Mouse (Mus musculus): ENCODE data around the gene Tnnc1. TPM values are rescaled to one million over a fixed set of nuclear protein-coding genes. Genes with fewer than 3 reads are reported as not detected.

Tnnc1 gene
- polyA plus RNA-seq, 1 experiment from 2014 or later = 3.8 TPM

DNA sequence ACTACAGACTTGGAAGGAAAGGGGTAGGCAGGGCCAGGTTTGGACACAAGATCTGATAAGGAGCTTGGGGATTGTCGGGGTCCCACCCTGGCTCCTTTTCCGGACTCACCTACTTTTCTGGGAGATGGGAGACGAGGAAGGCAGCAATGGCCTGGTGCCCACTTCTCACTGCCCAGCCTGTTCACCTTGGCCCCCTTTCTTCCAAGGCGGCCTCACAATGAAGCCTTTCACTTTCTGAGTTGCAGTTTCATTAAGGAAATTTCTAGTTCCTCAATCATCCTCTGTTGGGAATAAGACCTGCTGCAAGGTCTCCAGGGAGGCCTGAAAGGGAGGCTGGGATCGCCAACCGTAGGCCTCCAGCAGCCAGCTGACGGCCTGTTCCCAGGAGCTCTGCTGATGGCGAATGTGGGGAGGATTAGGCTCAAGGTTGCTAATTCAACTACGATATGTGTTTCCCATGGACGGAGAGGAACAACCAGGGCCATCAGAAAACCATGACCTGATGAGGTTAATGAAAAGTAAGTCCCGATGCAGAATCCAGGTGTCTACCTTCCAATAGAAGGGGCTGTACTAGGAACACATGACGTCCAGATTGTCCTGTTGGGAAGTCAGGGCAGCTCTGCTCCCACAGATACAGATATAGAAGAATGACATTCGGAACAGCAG is 24.4 kb downstream of the Tnnc1 start:
- 89% methylated on average over 13 of the region's 13 CpGs for WGBS
- H3K4me3 ChIP-seq = no peak overlapping the region
- H3K27ac ChIP-seq = peak overlapping the region; percentile 46; the same call in 1 of the 2 replicates
- peaks cover 28% of the 10 kb centered on the region; the same call in 1 of the 2 replicates for H3K4me1 ChIP-seq
- DNase-seq (ENCODE audit: low spot score) = no peak
- no peaks in the 10 kb centered on the region for H3K36me3 ChIP-seq
- H3K27me3 ChIP-seq (ENCODE audit: low read depth, poor library complexity, severe bottlenecking) = no peaks in the 10 kb centered on the region
- no peaks in the 10 kb centered on the region for H3K9me3 ChIP-seq (replicated peaks)

DNA sequence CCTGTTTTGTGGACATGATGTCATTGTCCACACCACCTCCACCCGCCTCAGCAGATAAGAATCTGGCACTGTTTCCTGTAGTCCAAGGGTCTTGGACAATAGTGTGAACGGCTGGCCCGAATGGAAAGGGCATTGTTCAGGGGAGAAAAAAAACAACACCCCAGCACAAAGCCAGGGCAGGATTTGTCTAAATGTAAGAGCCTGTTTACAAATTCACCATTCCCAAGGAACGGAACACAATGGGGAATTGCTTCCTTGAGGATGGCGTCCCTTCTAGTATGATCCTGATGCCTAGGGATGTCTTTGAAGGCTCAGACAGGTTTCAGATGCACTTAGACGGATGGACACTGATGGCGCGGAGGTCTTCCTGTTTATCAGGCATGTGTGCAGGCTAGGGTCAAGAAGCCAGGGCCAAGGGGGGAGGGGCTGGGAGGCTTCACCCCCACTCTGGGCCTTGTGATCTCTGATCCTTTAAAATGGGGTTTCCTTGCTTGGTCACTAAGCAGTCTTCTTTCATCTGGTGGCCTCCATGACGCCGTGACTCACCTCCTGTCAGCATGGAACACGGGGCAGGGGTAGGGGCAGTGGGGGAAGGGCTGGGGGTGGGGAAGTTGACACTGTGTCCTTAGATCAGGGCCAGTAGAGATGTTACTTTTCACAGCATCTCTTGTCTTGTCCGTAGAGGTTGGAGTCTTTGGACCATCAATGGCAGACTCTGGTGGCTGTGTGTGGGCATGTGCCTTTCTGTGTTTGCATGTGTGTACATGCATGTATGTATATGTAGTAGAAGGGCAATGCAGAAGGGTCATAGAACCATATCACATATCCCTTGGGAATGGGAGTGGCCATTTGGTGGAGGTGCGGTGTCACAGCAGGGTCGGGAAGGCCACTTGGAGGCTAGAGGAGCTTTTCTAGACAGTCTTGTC is 25.2 kb downstream of the Tnnc1 start:
- no peak for DNase-seq (ENCODE audit: low spot score)
- Histone ChIP-seq H3K27me3 (ENCODE audit: low read depth, poor library complexity, severe bottlenecking) (no peaks in the 10 kb centered on the region), H3K9me3 (replicated peaks) (no peaks in the 10 kb centered on the region), H3K36me3 (no peaks in the 10 kb centered on the region), H3K4me3 (no peak overlapping the region), H3K4me1 (peaks cover 22% of the 10 kb centered on the region; the same call in 1 of the 2 replicates), H3K27ac (peak overlapping the region; percentile 46; the same call in 1 of the 2 replicates)
- WGBS = 82% methylated on average over 14 of the region's 14 CpGs

DNA sequence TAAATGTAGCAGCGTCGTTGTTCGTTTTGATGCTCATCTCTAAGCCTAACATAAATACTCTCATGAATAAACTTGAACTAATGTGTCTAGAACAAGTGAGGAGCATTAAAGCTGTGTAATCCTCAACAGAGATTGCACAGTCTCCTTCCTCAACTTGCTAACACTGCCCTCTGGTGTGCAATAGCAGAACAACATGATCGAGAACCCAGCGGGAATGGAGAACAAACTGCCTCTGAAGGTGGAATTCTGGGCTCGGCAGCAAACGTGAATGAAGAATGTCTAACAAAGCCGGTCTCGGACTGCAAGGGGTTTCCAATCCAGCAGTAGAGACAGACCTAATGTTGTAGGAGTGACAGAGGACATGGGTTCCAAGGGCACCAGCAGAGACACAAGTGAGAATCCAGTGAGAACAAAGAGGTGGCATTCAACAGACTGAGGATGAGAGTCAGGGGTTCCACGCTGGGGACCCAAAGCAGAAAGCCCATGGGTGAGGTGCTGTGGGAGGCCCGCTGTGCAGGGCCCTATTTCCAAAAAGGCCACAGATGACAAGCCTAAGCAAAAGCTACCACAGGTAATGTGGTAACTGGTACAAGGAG is 26.0 kb downstream of the Tnnc1 start:
- Histone ChIP-seq H3K4me1 (0 out of 2 replicates have a peak, but pooled peaks cover 16% of the 10 kb centered on the region), H3K9me3 (replicated peaks) (no peaks in the 10 kb centered on the region), H3K27me3 (ENCODE audit: low read depth, poor library complexity, severe bottlenecking) (no peaks in the 10 kb centered on the region), H3K27ac (peak overlapping the region; percentile 34; the same call in 1 of the 2 replicates), H3K36me3 (no peaks in the 10 kb centered on the region), H3K4me3 (no peak overlapping the region)
- WGBS = 26% methylated on average over 11 of the region's 11 CpGs
- DNase-seq (ENCODE audit: low spot score) = peak; percentile 75

DNA sequence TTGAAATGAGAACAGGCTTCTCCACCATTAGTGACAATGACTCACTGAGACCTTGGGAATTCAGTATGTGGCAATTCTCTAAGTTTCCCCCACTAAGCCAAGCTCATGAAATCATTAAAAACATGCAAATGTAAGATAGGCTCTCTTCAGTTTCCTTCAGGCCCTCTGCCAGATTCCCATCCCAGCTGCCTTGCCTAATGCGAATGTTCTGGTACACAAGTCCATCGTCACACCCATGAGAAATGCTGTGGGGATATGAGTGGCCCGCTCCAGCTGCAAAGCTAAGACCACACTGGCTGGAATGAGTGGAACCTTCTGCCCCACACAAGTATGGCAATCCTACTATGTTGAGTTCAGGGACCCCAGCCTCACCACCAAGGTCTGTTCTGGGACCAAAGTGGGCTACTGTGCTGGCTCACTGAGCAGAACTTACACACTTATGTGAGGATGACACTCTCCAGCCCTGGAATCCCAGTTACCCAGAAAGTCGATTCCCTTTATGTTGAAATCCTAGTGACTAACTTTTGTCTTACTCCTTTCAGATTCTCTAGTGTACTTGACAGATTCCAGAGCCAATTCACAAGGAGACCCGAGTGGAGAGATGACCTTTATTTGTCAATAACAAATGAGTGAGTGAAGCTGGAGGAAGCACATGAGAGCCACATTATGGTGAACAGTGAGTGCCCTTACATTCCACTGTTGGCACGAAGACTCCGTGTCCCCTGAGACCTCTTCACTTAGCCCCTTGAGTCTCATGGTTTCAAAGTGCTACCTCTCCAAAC is 29.2 kb downstream of the Tnnc1 start:
- no peak overlapping the region for H3K27ac ChIP-seq
- no peaks in the 10 kb centered on the region for H3K27me3 ChIP-seq (ENCODE audit: low read depth, poor library complexity, severe bottlenecking)
- 87% methylated on average over 7 of the region's 7 CpGs for WGBS
- no peak overlapping the region for H3K4me3 ChIP-seq
- 0 out of 2 replicates have a peak, but pooled peaks cover 5% of the 10 kb centered on the region for H3K36me3 ChIP-seq
- H3K9me3 ChIP-seq (replicated peaks) = no peaks in the 10 kb centered on the region
- H3K4me1 ChIP-seq = peaks cover 12% of the 10 kb centered on the region; the same call in 1 of the 2 replicates
- no peak for DNase-seq (ENCODE audit: low spot score)

DNA sequence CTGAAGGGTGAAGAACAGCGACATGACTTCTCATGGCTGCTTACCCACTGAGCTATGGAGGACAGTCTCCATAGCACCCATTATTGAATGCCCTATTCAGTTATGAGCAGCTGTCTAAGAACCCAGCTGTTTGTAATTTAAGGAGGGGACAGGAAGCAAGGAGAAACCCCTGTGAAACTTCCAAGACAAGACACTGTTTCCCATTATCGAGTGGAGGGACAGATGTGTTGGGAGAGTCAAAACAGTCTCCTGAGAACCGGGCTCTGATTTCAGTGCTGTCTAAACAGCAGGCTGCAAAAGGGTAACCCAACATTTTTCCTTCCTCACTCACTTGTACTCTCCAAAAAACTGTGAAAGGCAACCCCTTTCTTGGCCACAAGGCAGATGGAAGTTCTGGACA is 32.4 kb downstream of the Tnnc1 start:
- WGBS = 58% methylated on average over 3 of the region's 3 CpGs
- Histone ChIP-seq H3K4me3 (no peak overlapping the region), H3K27ac (no peak overlapping the region)

DNA sequence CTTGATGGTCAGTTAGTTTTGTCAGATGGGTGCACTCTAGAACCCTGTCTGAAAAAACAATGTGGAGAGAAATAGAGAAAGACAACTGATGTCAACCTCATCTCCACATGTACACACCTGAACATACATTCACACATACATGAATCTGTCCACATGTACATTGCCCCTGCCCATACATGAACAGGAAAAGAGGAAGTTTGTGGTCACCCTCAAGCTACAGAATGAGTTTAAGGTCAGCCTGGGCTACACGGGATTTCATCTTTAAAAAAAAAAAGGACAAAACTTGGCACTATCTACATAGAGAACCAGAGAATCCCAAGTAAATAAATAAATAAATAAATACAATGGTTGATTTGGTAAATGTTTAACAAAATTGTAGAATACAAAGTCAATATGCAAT is 36.7 kb downstream of the Tnnc1 start:
- Histone ChIP-seq H3K27me3 (ENCODE audit: low read depth, poor library complexity, severe bottlenecking) (no peaks in the 10 kb centered on the region), H3K27ac (no peak overlapping the region), H3K9me3 (replicated peaks) (no peaks in the 10 kb centered on the region), H3K4me1 (peaks cover 5% of the 10 kb centered on the region; the same call in 1 of the 2 replicates), H3K4me3 (no peak overlapping the region), H3K36me3 (no peaks in the 10 kb centered on the region)
- DNase-seq (ENCODE audit: low spot score) = no peak
- WGBS = 84% methylated on average over 1 of the region's 1 CpGs

More for the DNA sequence above, 32.4 kb downstream of the Tnnc1 start:
- H3K4me1 ChIP-seq = peaks cover 5% of the 10 kb centered on the region; the same call in 1 of the 2 replicates
- no peak for DNase-seq (ENCODE audit: low spot score)
- H3K36me3 ChIP-seq = 0 out of 2 replicates have a peak, but pooled peaks cover 5% of the 10 kb centered on the region
- no peaks in the 10 kb centered on the region for H3K9me3 ChIP-seq (replicated peaks)
- H3K27me3 ChIP-seq (ENCODE audit: low read depth, poor library complexity, severe bottlenecking) = no peaks in the 10 kb centered on the region

DNA sequence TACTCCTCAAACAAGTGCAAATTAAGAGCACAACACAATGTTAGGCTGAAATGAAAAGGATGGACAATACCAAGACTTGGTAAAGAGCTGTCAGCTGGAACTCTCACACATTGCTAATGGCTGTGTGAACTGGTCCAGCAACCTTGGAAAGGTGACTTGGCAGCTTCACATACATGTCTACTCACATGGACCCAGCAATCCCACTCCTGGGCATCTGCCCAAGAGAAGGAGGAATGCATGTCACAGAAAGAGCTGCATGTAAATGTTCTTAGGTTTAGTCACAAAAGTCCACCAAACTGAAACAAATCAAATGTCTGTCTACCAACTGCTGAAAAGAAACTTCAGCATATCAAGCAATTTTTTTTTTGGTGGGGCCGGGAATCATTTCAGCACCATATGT is 37.8 kb downstream of the Tnnc1 start:
- no peak overlapping the region for H3K4me3 ChIP-seq
- H3K27ac ChIP-seq = no peak overlapping the region
- 94% methylated on average over 1 of the region's 1 CpGs for WGBS

DNA sequence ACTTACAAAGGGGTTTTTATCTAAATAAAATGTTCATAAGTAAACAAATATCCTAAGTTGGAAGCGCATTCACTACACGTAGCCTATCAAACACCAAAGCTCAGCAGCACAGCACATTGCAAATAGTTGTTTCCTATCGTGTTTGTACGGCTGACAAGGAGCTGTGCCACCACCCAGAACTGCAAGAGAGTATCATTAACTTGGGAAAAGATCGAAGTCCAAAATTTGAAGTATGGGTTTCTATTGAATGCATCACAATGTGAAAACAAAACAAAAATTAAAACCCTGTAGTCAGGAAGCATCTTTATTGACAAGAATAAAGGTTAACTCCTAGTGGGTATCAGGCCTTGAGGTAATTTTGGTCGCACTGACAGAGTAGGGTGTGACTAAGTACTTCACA is 40.3 kb downstream of the Tnnc1 start:
- peaks cover 11% of the 10 kb centered on the region for H3K36me3 ChIP-seq
- no peak for DNase-seq (ENCODE audit: low spot score)
- no peak overlapping the region for H3K27ac ChIP-seq
- H3K9me3 ChIP-seq (replicated peaks) = no peaks in the 10 kb centered on the region
- no peak overlapping the region for H3K4me3 ChIP-seq
- WGBS = 94% methylated on average over 6 of the region's 6 CpGs
- peaks cover 18% of the 10 kb centered on the region for H3K4me1 ChIP-seq
- no peaks in the 10 kb centered on the region for H3K27me3 ChIP-seq (ENCODE audit: low read depth, poor library complexity, severe bottlenecking)

More for the DNA sequence above, 37.8 kb downstream of the Tnnc1 start:
- Histone ChIP-seq H3K36me3 (no peaks in the 10 kb centered on the region), H3K4me1 (peaks cover 5% of the 10 kb centered on the region; the same call in 1 of the 2 replicates), H3K27me3 (ENCODE audit: low read depth, poor library complexity, severe bottlenecking) (no peaks in the 10 kb centered on the region), H3K9me3 (replicated peaks) (no peaks in the 10 kb centered on the region)
- DNase-seq (ENCODE audit: low spot score) = no peak

DNA sequence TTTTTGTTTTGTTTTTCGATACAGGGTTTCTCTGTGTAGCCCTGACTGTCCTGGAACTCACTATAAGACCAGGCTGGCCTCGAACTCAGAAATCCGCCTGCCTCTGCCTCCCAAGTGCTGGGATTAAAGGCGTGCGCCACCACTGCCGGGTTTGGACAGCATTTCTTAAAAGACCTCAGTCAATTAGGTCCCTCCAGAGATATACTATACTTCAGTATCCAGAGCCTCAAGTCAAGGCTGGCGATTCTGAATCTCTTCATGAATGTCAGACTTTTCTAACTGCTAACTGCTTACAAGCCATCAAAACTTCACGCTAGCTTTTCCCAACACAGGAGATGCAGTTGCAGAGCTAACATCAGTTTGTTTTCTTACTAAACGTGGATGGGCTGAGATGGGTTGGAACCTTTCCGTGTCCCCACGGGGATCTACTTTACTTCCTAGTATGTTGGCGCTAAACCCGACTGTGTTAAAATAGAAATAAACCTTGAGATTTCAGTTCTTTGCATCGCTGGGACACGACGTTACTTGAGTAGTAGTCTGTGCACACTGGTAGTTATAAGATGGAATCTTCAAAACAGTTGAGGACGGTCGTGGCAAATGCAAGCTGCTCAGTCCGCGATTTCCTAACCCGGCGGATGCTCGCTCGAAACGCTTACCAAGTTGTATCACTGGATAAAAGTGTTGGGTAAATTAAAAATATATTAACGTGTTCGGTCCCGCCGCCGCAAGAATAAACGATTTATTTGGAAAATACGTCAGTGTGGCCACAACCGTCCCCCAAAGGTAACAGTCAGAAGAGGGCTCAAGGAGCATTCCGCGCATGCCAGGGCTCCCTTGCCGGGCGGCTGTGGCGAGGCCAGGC is 42.3 kb downstream of the Tnnc1 start:
- Histone ChIP-seq H3K9me3 (replicated peaks) (no peaks in the 10 kb centered on the region), H3K4me1 (peaks cover 18% of the 10 kb centered on the region), H3K36me3 (peaks cover 31% of the 10 kb centered on the region), H3K4me3 (peak overlapping the region; percentile 93), H3K27ac (peak overlapping the region; percentile 97), H3K27me3 (ENCODE audit: low read depth, poor library complexity, severe bottlenecking) (no peaks in the 10 kb centered on the region)
- 24% methylated on average over 38 of the region's 38 CpGs for WGBS
- no peak for DNase-seq (ENCODE audit: low spot score)

DNA sequence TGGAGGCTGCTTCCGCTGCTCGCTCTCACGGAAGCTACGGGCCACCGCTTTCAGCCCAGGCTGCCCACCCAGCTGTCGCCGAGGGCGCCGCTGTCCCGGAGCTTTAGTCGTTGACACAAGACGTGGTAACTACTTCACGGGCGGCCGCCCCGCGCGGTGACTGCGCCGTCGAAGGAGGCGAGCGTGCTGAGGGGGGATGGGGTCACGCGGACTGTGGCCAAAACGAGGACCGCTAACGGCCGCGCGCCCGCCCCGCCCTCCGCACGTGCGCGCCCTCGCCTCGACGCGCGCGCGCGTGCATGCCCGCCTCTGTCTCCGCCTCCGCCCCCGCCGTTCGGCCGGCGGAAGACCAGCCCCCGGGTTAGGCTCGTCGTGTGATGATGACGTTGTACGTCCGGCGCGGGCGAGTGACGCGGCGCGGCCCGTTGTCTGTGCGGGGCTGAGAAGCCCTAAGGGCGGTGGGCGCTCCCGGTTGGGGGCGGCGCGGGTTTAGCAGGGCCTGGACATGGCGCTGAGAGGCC is 43.0 kb downstream of the Tnnc1 start, which contains the start of the genes Phf7 and Bap1:
Gene Phf7 (minus strand): TSS at position 234 of the 521 bp plus-strand sequence.
Gene Bap1 (plus strand): TSS at position 367 of the 521 bp plus-strand sequence.
- no peaks in the 10 kb centered on the region for H3K9me3 ChIP-seq (replicated peaks)
- peak; percentile 100 for DNase-seq (ENCODE audit: low spot score)
- H3K36me3 ChIP-seq = peaks cover 38% of the 10 kb centered on the region
- no peaks in the 10 kb centered on the region for H3K27me3 ChIP-seq (ENCODE audit: low read depth, poor library complexity, severe bottlenecking)
- H3K27ac ChIP-seq = peak within 1 kb of the TSS; percentile 97
- peak within 1 kb of the TSS; percentile 93 for H3K4me3 ChIP-seq
- under 1% methylated on average over 75 of the region's 75 CpGs for WGBS
- H3K4me1 ChIP-seq = peaks cover 18% of the 10 kb centered on the region

DNA sequence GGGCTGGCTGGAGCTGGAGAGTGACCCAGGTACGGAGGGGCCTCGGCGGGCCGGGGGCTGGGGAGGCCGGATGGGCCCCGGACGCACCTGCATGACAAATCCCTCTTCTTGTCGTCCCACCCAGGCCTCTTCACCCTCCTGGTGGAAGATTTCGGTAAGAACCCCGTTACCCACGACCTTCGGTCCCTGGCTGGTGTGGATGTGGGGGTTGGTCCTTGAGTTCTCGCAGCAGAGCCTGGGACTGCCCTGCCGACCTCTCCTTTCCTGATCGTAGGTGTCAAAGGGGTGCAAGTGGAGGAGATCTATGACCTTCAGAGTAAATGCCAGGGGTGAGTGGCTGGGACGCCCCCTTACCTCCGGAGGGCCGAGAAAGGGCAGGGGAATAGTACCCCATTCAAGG is 43.5 kb downstream of the Tnnc1 start:
- Histone ChIP-seq H3K36me3 (peaks cover 43% of the 10 kb centered on the region), H3K4me1 (peaks cover 18% of the 10 kb centered on the region), H3K9me3 (replicated peaks) (no peaks in the 10 kb centered on the region), H3K27ac (peak overlapping the region; percentile 97), H3K4me3 (peak overlapping the region; percentile 93), H3K27me3 (ENCODE audit: low read depth, poor library complexity, severe bottlenecking) (no peaks in the 10 kb centered on the region)
- 2% methylated on average over 18 of the region's 18 CpGs for WGBS
- DNase-seq (ENCODE audit: low spot score) = no peak

Measured in limb, embryonic 10.5 days (tissue).